Mouse (Mus musculus) retina, adult 2 months (tissue): ENCODE measurements around the gene Hsp90aa1.
"Not testable (repeated sequence)": the region's sequence is repeated elsewhere in the genome, so short reads cannot be mapped to it uniquely, and the experiment has no call there.

ENCODE experiments used
- DNase-seq: peaks from one replicate; pipeline ENCODE4 v3.0.0-alpha.2; 2012; ENCODE audit warnings: low read depth, low spot score

The Hsp90aa1 gene

DNA sequence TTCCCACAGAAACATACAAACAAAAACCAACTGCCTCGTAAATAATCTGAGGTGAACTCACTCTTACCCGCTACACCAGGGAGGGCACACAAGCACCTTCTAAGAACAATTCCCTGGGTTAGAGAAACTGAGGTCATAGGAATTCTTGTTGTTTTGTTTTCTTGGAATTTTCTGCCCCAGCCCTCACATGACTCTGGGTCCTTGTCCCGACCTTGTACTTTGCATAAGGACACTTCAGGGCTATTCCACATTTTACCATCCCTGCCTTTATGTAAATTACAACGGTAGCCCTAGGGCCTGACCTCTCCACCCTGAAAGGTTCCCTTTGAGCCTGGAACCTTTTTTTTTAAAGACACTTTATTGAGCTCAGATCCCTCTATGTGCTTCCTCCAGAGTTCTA lies at the start of gene Hsp90aa1:
Gene Hsp90aa1 (minus strand): TSS at position 173 of the 400 bp plus-strand sequence.
- DNase-seq = no peak

- DNase-seq = no peak
Observed at GRCm38 (mm10) chr12:110750770-110751439, 48.4 kb upstream of the Hsp90aa1 start.

GRCm38 (mm10) chr12:110738158-110738921 lies 35.8 kb upstream of the Hsp90aa1 start:
- no peak for DNase-seq

GRCm38 (mm10) chr12:110737170-110738157 lies 34.9 kb upstream of the Hsp90aa1 start, which contains the start of gene Wdr20:
Gene Wdr20, plus strand, starts transcription at chr12:110737944.
- peak; percentile 97 for DNase-seq

GRCm38 (mm10) chr12:110736641-110737040 lies 34.1 kb upstream of the Hsp90aa1 start:
- DNase-seq = no peak

- not testable (repeated sequence) for DNase-seq
Observed at GRCm38 (mm10) chr12:110733254-110733653, 30.7 kb upstream of the Hsp90aa1 start.

DNA sequence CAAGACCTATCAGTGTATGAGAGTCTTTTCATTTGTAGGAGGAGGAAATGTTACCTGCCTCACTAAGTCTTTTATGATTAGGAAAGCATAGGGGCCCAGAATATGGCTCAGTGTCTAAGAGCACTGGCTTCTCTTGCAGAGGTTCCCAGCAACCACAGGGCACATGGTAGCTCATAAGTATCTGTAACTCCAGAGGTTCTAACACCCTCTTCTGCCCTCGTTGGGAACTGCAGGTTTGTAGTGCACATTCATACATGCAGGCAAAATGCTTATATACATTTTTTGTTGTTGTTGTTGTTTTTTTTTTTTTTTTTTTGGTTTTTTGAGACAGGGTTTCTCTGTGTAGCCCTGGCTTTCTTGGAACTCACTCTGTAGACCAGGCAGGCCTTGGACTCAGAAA lies 23.9 kb upstream of the Hsp90aa1 start:
- no peak for DNase-seq

DNA sequence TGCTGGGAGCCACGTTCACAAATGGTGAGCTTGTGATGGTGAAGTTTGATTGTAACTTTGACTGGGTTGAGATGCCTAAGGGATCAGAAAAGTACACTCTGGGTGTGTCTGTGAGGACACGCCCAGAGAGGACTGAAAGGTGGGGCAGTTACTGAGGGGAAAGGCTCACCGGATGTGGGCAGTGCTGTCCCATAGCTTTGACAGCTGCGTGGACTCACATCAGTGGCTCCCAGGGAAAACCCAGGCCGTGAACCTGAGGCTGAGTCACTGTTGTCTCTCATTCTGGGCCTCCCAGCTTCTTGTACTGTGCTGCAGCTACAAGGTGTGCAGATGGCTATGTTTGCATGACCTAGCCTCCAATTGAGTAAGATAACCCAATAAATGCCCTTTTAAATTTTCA lies 23.0 kb upstream of the Hsp90aa1 start:
- DNase-seq = no peak

- DNase-seq = no peak
Observed at GRCm38 (mm10) chr12:110725051-110725450, 22.5 kb upstream of the Hsp90aa1 start.

GRCm38 (mm10) chr12:110716004-110716403 lies 13.5 kb upstream of the Hsp90aa1 start:
- no peak for DNase-seq

- no peak for DNase-seq
Observed at GRCm38 (mm10) chr12:110714215-110714614, 11.7 kb upstream of the Hsp90aa1 start.

DNA sequence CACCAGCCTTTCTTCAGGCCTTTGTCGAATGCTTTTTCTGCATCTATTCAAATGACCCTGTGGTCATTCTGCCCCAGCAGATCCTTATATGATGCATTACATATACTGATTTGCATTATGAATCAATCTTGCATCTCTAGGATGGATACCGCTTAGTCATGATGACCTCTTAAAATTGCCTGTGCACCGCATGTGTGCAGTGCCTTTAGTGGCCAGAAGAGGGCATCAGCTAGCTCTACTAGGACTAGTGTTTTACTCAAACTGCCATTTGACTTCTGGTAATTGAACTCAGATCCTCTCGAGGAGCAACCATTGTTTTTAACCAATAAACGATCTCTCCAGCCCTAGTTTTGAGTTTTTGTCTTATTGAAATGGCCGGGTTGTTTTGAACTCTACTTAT lies 11.3 kb upstream of the Hsp90aa1 start:
- DNase-seq = no peak

DNA sequence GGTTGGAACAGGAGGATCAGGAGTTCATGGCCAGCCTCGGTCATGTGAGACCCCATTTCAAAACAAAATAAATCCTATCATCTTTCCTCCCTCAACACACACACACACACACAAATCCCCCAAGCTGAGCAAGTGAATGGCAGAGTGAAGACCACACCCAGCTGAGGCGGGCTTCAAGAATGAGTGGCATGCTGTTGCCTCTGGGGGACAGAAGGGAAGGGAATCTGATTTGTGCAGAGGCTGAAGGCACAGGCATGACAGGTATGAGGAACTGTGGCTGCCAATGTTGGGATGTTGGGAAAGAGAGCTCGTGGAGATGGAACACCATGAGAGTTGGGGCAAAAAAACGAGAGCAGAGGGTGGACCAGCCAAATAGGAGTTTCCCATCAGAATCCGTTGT lies 8.7 kb upstream of the Hsp90aa1 start:
- no peak for DNase-seq

DNA sequence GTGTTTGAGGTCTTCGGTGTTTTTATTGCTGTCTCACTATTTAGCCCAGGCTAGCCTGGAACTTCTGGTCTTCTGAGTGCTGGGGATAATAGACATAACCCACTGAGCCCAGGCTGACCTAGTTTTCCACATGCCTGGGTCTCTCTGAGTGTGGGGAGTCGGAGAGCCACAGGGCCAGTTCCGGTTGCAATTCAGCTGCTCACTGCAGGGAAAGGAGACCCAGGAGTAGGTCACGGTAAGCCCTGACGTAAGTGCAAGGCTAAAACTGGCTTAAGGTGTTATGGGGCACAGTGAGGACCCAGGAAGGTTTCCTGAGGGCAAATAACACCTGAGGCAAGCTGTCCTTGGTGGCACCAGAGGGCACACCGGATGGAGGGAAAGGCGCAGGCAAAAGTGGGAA lies 4.9 kb upstream of the Hsp90aa1 start:
- DNase-seq = peak; percentile 85

DNA sequence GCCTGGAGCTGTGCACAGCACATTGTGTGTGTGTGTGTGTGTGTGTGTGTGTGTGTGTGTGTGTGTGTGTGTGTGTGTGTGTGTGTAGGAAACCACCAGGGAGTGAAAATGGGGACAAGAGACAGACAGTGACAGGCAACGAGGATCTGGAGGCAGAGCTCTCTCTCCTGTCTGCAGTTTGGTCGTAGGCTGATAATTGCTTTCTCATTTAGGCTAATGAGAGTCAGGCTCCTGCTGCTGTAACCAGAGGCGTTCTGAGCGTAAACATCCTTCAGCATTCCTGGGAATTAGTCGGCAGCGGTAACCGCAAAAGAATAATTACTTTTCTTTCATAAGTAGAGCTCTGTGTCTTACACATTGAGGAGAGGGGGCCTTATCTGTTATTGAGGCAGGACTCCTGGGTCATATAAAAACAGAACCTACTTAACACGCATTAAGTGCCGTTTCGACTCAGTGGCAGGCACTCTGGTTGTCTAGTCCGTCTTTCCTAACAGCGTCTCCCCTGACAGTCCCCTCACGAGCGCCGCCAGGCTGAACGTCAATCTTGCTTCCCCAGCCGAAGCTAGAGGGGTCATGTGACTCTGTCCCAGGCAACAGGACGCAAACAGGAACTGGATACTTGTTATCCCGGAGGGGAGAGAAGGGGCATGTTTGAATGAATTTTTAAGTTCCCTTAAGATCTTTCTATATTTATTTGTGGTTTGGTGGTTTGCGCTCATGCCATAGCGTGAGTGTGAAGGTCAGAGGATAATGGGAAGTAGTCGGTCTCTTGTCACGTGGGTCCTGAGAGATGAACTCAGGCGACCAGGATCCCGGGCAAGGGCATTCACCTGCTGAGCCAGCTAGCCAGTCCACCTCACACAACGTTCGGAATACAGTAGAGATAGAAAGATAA lies 4.1 kb upstream of the Hsp90aa1 start:
- peak; percentile 67 for DNase-seq

GRCm38 (mm10) chr12:110705419-110705818 lies 2.9 kb upstream of the Hsp90aa1 start:
- not testable (repeated sequence) for DNase-seq

GRCm38 (mm10) chr12:110703682-110704081 lies 1.2 kb upstream of the Hsp90aa1 start:
- no peak for DNase-seq

DNA sequence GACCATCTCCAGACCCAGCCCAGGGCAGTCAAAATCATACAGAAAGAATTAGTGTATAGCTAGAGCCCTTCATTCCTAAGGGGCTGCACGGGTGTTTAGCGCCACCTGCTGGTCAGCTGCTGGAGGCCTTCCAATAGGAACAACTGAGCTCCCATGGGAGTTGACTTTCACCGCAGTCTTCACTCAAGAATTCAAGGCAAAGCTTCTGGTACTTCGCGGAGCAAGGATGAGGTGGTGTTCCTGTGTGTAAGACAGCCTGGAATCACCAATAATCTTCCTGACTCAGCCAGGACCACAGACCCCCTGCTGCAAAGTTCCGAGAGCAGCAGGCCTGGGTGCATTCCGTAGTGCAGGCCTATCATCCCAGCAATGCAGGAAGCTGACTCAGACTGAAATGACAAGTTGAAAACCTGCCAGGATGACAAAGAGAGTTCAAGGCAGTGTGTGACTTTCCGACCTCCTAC lies 512 bp upstream of the Hsp90aa1 start:
- DNase-seq = peak; percentile 78

- not testable (repeated sequence) for DNase-seq
Observed at GRCm38 (mm10) chr12:110701363-110701762, 1.2 kb downstream of the Hsp90aa1 start.

DNA sequence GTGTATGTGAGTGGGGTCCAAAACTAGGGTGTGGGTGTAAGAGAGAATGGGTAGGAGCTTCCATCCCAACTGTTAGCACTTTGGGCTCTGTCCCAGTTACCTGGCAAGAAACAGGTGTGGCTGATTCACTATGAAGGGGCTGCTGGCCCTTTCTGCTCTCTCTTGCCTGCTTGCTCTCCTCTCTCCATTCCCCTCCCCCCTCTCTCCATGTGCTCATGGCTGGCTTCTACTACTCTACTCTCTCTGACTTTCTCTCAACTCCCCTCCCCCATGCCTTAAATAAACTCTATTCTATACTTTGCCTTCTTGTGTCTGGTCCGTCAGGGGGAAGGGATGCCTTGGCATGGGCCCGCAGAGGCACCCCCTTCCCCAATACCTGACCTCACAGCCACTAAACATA lies 1.8 kb downstream of the Hsp90aa1 start:
- no peak for DNase-seq

GRCm38 (mm10) chr12:110699171-110699547 lies 3.4 kb downstream of the Hsp90aa1 start:
- no peak for DNase-seq
